Mouse (Mus musculus): ENCODE measurements at regions not wholly inside any gene's neighbourhood (a gene's known extent, or its start where the extent isn't known, plus 50 kb on each side); places are given as distances from the start of the nearest gene placed in this dataset.

- no peak for TF ChIP-seq EP300 (IDR thresholded peaks at IDR 0.05; ENCODE audit: low read depth)
- TF ChIP-seq CTCF (IDR thresholded peaks at IDR 0.05; ENCODE audit: low read depth) = no peak
Observed at GRCm38 (mm10) chr3:129004085-129004484, 195.6 kb upstream of the Pitx2 start.
